ENCODE assay signal across 8 mouse cellular contexts in genomic region chr5:139251279-139251678, GRCm38 (mm10). TPM values are rescaled to one million over a fixed set of nuclear protein-coding genes. Genes with fewer than 3 reads are reported as not detected.
A peak's percentile ranks its signal among the peaks of the same experiment; 100 is the strongest.
DNase-seq lines count a peak whose midpoint lies in the region; ATAC-seq and TF ChIP-seq lines count a peak whose summit lies in the region.

No protein-coding gene starts in this region.

- peaks cover 5% of the 10 kb centered on the region; the same call in 1 of the 2 replicates for H3K36me3 ChIP-seq in forebrain, embryonic 11.5 days (ENCODE audit: control insufficient read depth, insufficient read depth, low read length)
- H3K36me3 ChIP-seq in limb, embryonic 10.5 days, result peaks cover 62% of the 10 kb centered on the region
- H3K36me3 ChIP-seq in neural tube, embryonic 14.5 days (ENCODE audit: control insufficient read depth, insufficient read depth, low read length), result peaks cover 32% of the 10 kb centered on the region

- H3K9ac ChIP-seq in forebrain, embryonic 11.5 days (ENCODE audit: low read length), result peak overlapping the region; percentile 63; the same call in 1 of the 2 replicates
- peak overlapping the region; percentile 66; the same call in 1 of the 2 replicates for H3K9ac ChIP-seq in neural tube, embryonic 14.5 days (replicated peaks; ENCODE audit: low read depth, low read length)

- DNase-seq in left cerebral cortex, adult 2 months (ENCODE audit: extremely low spot score in 1 of 2, low spot score in 2 of 2), result no peak
- DNase-seq in left cerebral cortex, adult 18-20 months (ENCODE audit: low spot score in 2 of 2), result no peak
- no peak for DNase-seq in forebrain, embryonic 11.5 days (ENCODE audit: low spot score)
- no peak for DNase-seq in limb, embryonic 10.5 days (ENCODE audit: low spot score)
- DNase-seq in right cerebral cortex, postnatal 10 days (ENCODE audit: low spot score in 2 of 2), result no peak
- no peak for DNase-seq in spleen, postnatal 10 days (ENCODE audit: low spot score in 2 of 2)
- DNase-seq in left cerebral cortex, postnatal 36 days (ENCODE audit: low spot score in 2 of 2), result no peak

- WGBS in forebrain, embryonic 11.5 days, result 83% methylated on average over 7 of the region's 7 CpGs
- WGBS in limb, embryonic 10.5 days, result 83% methylated on average over 7 of the region's 7 CpGs
- 83% methylated on average over 7 of the region's 7 CpGs for WGBS in neural tube, embryonic 14.5 days

- H3K4me2 ChIP-seq in forebrain, embryonic 11.5 days (ENCODE audit: low read depth, low read length, severe bottlenecking), result peak overlapping the region; percentile 91
- peak overlapping the region; percentile 72 for H3K4me2 ChIP-seq in neural tube, embryonic 14.5 days (ENCODE audit: low read depth, low read length)

- peak overlapping the region; percentile 91 for H3K27ac ChIP-seq in left cerebral cortex, adult 2 months
- H3K27ac ChIP-seq in forebrain, embryonic 11.5 days (ENCODE audit: low read depth, low read length), result no peak overlapping the region
- 0 out of 2 replicates have a peak overlapping the region, but pooled peaks have one; percentile 96 for H3K27ac ChIP-seq in limb, embryonic 10.5 days
- H3K27ac ChIP-seq in neural tube, embryonic 14.5 days (ENCODE audit: low read depth, low read length), result no peak overlapping the region; the same call in 1 of the 2 replicates

- H3K4me3 ChIP-seq in left cerebral cortex, adult 2 months, result no peak overlapping the region; the same call in 1 of the 2 replicates
- peak overlapping the region; percentile 81; the same call in 1 of the 2 replicates for H3K4me3 ChIP-seq in forebrain, embryonic 11.5 days (ENCODE audit: low read depth, low read length)
- peak overlapping the region; percentile 88 for H3K4me3 ChIP-seq in limb, embryonic 10.5 days
- H3K4me3 ChIP-seq in neural tube, embryonic 14.5 days (ENCODE audit: low read depth, low read length), result peak overlapping the region; percentile 74; the same call in 1 of the 2 replicates

- ATAC-seq in forebrain, embryonic 11.5 days (replicated peaks; ENCODE audit: low FRiP score), result no peak
- ATAC-seq in neural tube, embryonic 14.5 days (ENCODE audit: low read depth), result no peak

- H3K4me1 ChIP-seq in forebrain, embryonic 11.5 days (replicated peaks; ENCODE audit: control insufficient read depth, insufficient read depth, low read length), result peaks cover 11% of the 10 kb centered on the region
- peaks cover 26% of the 10 kb centered on the region for H3K4me1 ChIP-seq in limb, embryonic 10.5 days
- peaks cover 10% of the 10 kb centered on the region for H3K4me1 ChIP-seq in neural tube, embryonic 14.5 days (ENCODE audit: control insufficient read depth, insufficient read depth, low read length)

- no peak for TF ChIP-seq CTCF in left cerebral cortex, adult 2 months (IDR thresholded peaks at IDR 0.05)

- intact Hi-C loops in left cerebral cortex, adult 2 months (cut with DNase I), result no loop called here
- intact Hi-C loops in left cerebral cortex, postnatal 36 days (cut with DNase I), result no loop called here

- no peaks in the 10 kb centered on the region for H3K27me3 ChIP-seq in forebrain, embryonic 11.5 days (ENCODE audit: control insufficient read depth, insufficient read depth, low read length)
- H3K27me3 ChIP-seq in limb, embryonic 10.5 days (ENCODE audit: low read depth, poor library complexity, severe bottlenecking), result no peaks in the 10 kb centered on the region
- no peaks in the 10 kb centered on the region for H3K27me3 ChIP-seq in neural tube, embryonic 14.5 days (ENCODE audit: control insufficient read depth, insufficient read depth, low read length)

- no peaks in the 10 kb centered on the region for H3K9me3 ChIP-seq in forebrain, embryonic 11.5 days (ENCODE audit: control insufficient read depth, low read length)
- no peaks in the 10 kb centered on the region for H3K9me3 ChIP-seq in limb, embryonic 10.5 days (replicated peaks)
- H3K9me3 ChIP-seq in neural tube, embryonic 14.5 days (ENCODE audit: control insufficient read depth, low read length), result no peaks in the 10 kb centered on the region

RNA-seq across cellular contexts. Expression of gene Get4, which starts 0.8 kb away (rescaled TPM):
- 10 to 100 TPM; 44.8 to 48.9 TPM for total RNA-seq in left cerebral cortex, adult 2 months (2021)
- total RNA-seq in left cerebral cortex, adult 18-20 months (2021), result 10 to 100 TPM; 50.0 to 52.4 TPM
- polyA plus RNA-seq in forebrain, embryonic 11.5 days (2014; fragmentation: Nextera tagmentation; extraction: Ambion mirVana), result 148 and 150 TPM in 2 replicates
- polyA plus RNA-seq in limb, embryonic 10.5 days (2016; fragmentation: Nextera tagmentation; extraction: Ambion mirVana), result 196 and 215 TPM in 2 replicates
- 109 and 112 TPM in 2 replicates for polyA plus RNA-seq in neural tube, embryonic 14.5 days (2014; fragmentation: Nextera tagmentation; extraction: Ambion mirVana)
- 10 to 100 TPM; 51.5 to 52.9 TPM for total RNA-seq in left cerebral cortex, postnatal 36 days (2021)

RNA-seq across cellular contexts. Expression of gene Sun1, which starts 50.8 kb away (rescaled TPM):
- 100 to 1,000 TPM; 135 to 147 TPM for total RNA-seq in left cerebral cortex, adult 2 months (2021)
- total RNA-seq in left cerebral cortex, adult 18-20 months (2021), result 100 to 1,000 TPM; 109 to 132 TPM
- polyA plus RNA-seq in forebrain, embryonic 11.5 days (2014; fragmentation: Nextera tagmentation; extraction: Ambion mirVana), result 50.7 and 56.2 TPM in 2 replicates
- 47.9 and 52.7 TPM in 2 replicates for polyA plus RNA-seq in limb, embryonic 10.5 days (2016; fragmentation: Nextera tagmentation; extraction: Ambion mirVana)
- 49.5 and 51.3 TPM in 2 replicates for polyA plus RNA-seq in neural tube, embryonic 14.5 days (2014; fragmentation: Nextera tagmentation; extraction: Ambion mirVana)
- total RNA-seq in left cerebral cortex, postnatal 36 days (2021), result 100 to 1,000 TPM; 136 to 141 TPM

Comparison
In these comparisons a context has a peak if more than half of its experiments do, and no peak if none do; other contexts are left out.
1. H3K27ac ChIP-seq: peak in left cerebral cortex, adult 2 months (single experiment) and limb, embryonic 10.5 days (single experiment); none in forebrain, embryonic 11.5 days (single experiment) and neural tube, embryonic 14.5 days (single experiment).